Mouse (Mus musculus) kidney, embryonic 15.5 days (tissue): ENCODE results near the gene Synpo2l. TPM values are rescaled to one million over a fixed set of nuclear protein-coding genes. Genes with fewer than 3 reads are reported as not detected.

Source experiments
- ATAC-seq: fragments of 200-750 bp; cut with Nextera tagmentation; replicated peaks from 2 replicates; pipeline ENCODE4 v1.8.0; 2017; ENCODE audit warnings: moderate TSS enrichment; ENCODE audit not compliant: low FRiP score
- H3K27ac ChIP-seq: fragments of 300-500 bp; sonication (generic); 2 replicates; pipeline ENCODE4 v1.5.1; 2015; ENCODE audit warnings: mild to moderate bottlenecking, inconsistent platforms
- H3K27me3 ChIP-seq: fragments of 300-500 bp; sonication (generic); 2 replicates; pipeline ENCODE4 v1.6.1; 2015; ENCODE audit warnings: inconsistent platforms
- H3K36me3 ChIP-seq: fragments of 300-500 bp; sonication (generic); 2 replicates; pipeline ENCODE4 v1.6.1; 2015; ENCODE audit warnings: inconsistent platforms
- H3K4me1 ChIP-seq: fragments of 300-500 bp; sonication (generic); 2 replicates; pipeline ENCODE4 v1.6.1; 2015; ENCODE audit warnings: inconsistent platforms
- H3K4me2 ChIP-seq: fragments of 300-500 bp; sonication (generic); 2 replicates; pipeline ENCODE4 v1.6.1; 2015; ENCODE audit warnings: moderate library complexity, mild to moderate bottlenecking, inconsistent platforms
- H3K4me3 ChIP-seq: fragments of 300-500 bp; sonication (generic); replicated peaks from 2 replicates; pipeline ENCODE4 v1.5.1; 2015; ENCODE audit warnings: mild to moderate bottlenecking, inconsistent platforms
- H3K9ac ChIP-seq: fragments of 300-500 bp; sonication (generic); 2 replicates; pipeline ENCODE4 v1.6.1; 2015; ENCODE audit warnings: mild to moderate bottlenecking, inconsistent platforms
- H3K9me3 ChIP-seq: fragments of 300-500 bp; sonication (generic); replicated peaks from 2 replicates; pipeline ENCODE4 v1.6.1; 2016; ENCODE audit warnings: inconsistent platforms
- WGBS: fragments of 180-500 bp; shearing (Covaris S2); methylation state at CpG from one replicate; pipeline ENCODE4 v1.1.7; 2015; ENCODE audit warnings: mixed read lengths; 5-methylcytosine and 5-hydroxymethylcytosine counted together
- polyA plus RNA-seq: library from polyadenylated mRNA; unstranded; fragments of >200 nt; fragmentation: Nextera tagmentation; extraction: Ambion mirVana; gene quantifications from 2 replicates; pipeline ENCODE4 v1.2.1, GENCODE M21; 2015

Gene Synpo2l
- polyA plus RNA-seq, 1 experiment from 2014 or later = 2.2 TPM

DNA sequence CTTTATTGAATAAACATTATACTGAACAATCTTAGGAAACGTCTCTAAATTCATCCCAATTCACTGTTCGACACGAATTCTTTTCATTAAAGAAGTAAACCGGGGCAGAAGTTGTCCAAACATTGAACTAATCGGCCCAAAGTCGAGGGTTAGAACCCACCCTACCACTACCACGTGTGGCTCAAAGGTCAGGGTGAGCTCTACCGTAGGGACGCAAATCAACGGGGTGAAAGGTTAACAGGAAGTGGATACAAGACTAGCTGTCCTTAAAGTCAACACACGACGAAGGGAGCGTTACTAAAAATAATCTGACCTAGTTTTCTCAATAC lies 5.5 kb upstream of the Synpo2l start:
- 12% methylated on average over 13 of the region's 13 CpGs for WGBS
- peak overlapping the region; percentile 98 for H3K27ac ChIP-seq

DNA sequence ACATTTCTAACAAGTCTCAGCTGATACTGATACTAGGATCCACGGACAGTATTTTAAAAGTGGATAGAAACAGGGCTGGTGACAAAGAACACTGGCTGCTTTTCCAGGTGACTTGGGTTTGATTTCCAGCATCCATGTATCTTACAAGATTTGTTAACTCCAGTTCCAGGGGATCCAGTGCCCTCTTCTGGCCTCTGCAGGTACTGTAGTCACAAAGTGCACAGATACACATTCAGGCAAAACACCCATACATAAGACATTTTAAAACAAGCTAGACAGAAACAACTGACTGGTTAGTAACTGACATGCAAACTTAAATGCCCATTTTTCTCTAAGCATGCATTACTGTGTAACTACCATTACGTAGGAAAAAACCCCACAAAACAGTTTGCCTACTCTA lies 4.8 kb upstream of the Synpo2l start:
- H3K9me3 ChIP-seq = no peaks in the 10 kb centered on the region
- ATAC-seq = no peak
- H3K27me3 ChIP-seq = peaks cover 8% of the 10 kb centered on the region
- H3K27ac ChIP-seq = no peak overlapping the region; the same call in 1 of the 2 replicates
- H3K9ac ChIP-seq = no peak overlapping the region
- H3K4me3 ChIP-seq = 0 out of 2 replicates have a peak overlapping the region, but pooled peaks have one; percentile 8
- H3K36me3 ChIP-seq = peaks cover 24% of the 10 kb centered on the region
- 92% methylated on average over 2 of the region's 2 CpGs for WGBS
- H3K4me2 ChIP-seq = peak overlapping the region; percentile 70; the same call in 1 of the 2 replicates
- peaks cover 14% of the 10 kb centered on the region for H3K4me1 ChIP-seq

More for the DNA sequence above, 5.5 kb upstream of the Synpo2l start:
- peaks cover 31% of the 10 kb centered on the region for H3K36me3 ChIP-seq
- peak; percentile 41; the same call in 1 of the 2 replicates for ATAC-seq
- H3K9me3 ChIP-seq = no peaks in the 10 kb centered on the region
- H3K4me1 ChIP-seq = peaks cover 14% of the 10 kb centered on the region
- H3K27me3 ChIP-seq = peaks cover 8% of the 10 kb centered on the region
- H3K9ac ChIP-seq = 0 out of 2 replicates have a peak overlapping the region, but pooled peaks have one; percentile 23
- peak overlapping the region; percentile 72 for H3K4me3 ChIP-seq
- peak overlapping the region; percentile 70 for H3K4me2 ChIP-seq

GRCm38 (mm10) chr14:20667469-20667868 lies 685 bp downstream of the Synpo2l start:
- Histone ChIP-seq H3K4me1 (peaks cover under 1% of the 10 kb centered on the region), H3K9me3 (no peaks in the 10 kb centered on the region), H3K9ac (no peak overlapping the region), H3K27ac (no peak overlapping the region), H3K36me3 (no peaks in the 10 kb centered on the region), H3K4me3 (no peak overlapping the region), H3K4me2 (no peak overlapping the region), H3K27me3 (peaks cover 23% of the 10 kb centered on the region)
- no peak for ATAC-seq
- 75% methylated on average over 1 of the region's 1 CpGs for WGBS

DNA sequence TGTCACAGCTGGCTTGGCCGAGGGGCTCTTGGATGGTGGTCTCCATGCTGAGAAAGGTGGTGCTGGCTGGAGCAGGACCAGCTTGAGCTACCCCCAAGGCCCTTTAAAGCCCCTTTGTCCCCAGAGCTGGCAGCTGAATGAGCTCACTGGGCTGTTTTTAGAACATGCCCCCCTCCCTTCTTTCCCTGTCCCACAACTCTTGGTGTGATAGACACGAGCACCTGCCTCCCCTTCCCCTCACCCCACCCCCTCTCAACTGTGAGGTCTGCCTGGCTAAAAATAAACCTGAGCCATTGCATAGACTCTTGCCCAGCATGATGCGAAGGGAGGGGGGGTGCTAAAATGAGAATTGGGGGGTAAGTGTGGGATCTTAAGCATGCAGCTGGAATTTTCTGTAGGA lies 3.7 kb downstream of the Synpo2l start:
- H3K9ac ChIP-seq = no peak overlapping the region
- WGBS = 52% methylated on average over 3 of the region's 3 CpGs
- no peaks in the 10 kb centered on the region for H3K36me3 ChIP-seq
- H3K27me3 ChIP-seq = peaks cover 21% of the 10 kb centered on the region
- H3K4me1 ChIP-seq = peaks cover 18% of the 10 kb centered on the region
- ATAC-seq = no peak
- no peaks in the 10 kb centered on the region for H3K9me3 ChIP-seq
- H3K27ac ChIP-seq = no peak overlapping the region
- no peak overlapping the region for H3K4me2 ChIP-seq
- no peak overlapping the region for H3K4me3 ChIP-seq

GRCm38 (mm10) chr14:20663601-20664000 lies 4.6 kb downstream of the Synpo2l start:
- no peak for ATAC-seq
- WGBS = 69% methylated on average over 2 of the region's 2 CpGs
- H3K36me3 ChIP-seq = no peaks in the 10 kb centered on the region
- peaks cover 21% of the 10 kb centered on the region for H3K27me3 ChIP-seq
- no peak overlapping the region for H3K9ac ChIP-seq
- H3K4me3 ChIP-seq = no peak overlapping the region
- H3K9me3 ChIP-seq = no peaks in the 10 kb centered on the region
- peaks cover 18% of the 10 kb centered on the region for H3K4me1 ChIP-seq
- H3K27ac ChIP-seq = no peak overlapping the region
- H3K4me2 ChIP-seq = no peak overlapping the region

DNA sequence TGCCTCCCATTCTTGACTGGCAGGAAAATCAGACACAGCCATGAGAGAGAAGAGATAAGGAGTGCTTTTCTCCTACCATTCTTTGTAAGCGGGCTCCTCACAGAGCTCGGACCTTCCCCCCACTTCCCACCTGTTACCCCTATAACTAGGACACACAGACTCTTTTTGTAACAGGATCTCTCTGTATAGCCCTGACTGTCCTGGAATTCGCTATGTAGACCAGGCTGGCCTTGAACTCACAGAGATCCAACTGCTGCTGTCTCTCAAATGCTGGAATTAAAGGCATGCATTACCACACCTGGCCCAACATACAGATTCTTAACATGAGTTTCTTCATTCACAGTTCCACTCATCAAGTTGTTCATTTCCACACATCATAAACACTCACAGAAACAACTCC lies 5.4 kb downstream of the Synpo2l start:
- WGBS = 89% methylated on average over 3 of the region's 3 CpGs
- H3K27ac ChIP-seq = no peak overlapping the region
- no peaks in the 10 kb centered on the region for H3K36me3 ChIP-seq
- H3K9me3 ChIP-seq = no peaks in the 10 kb centered on the region
- H3K4me1 ChIP-seq = peaks cover 18% of the 10 kb centered on the region
- H3K9ac ChIP-seq = no peak overlapping the region
- no peak overlapping the region for H3K4me3 ChIP-seq
- no peak for ATAC-seq
- H3K27me3 ChIP-seq = peaks cover 21% of the 10 kb centered on the region
- H3K4me2 ChIP-seq = peak overlapping the region; percentile 97; the same call in 1 of the 2 replicates

- peak overlapping the region; percentile 97 for H3K4me2 ChIP-seq
- H3K27me3 ChIP-seq = peaks cover 21% of the 10 kb centered on the region
- H3K36me3 ChIP-seq = no peaks in the 10 kb centered on the region
- H3K9me3 ChIP-seq = no peaks in the 10 kb centered on the region
- 10% methylated on average over 19 of the region's 19 CpGs for WGBS
- H3K4me3 ChIP-seq = peak overlapping the region; percentile 75
- peak; percentile 40 for ATAC-seq
- H3K27ac ChIP-seq = peak overlapping the region; percentile 95
- H3K9ac ChIP-seq = peak overlapping the region; percentile 69
- H3K4me1 ChIP-seq = peaks cover 18% of the 10 kb centered on the region
These were observed 6.4 kb downstream of the Synpo2l start for GRCm38 (mm10) chr14:20661661-20662331.

GRCm38 (mm10) chr14:20660827-20661660 lies 7.1 kb downstream of the Synpo2l start:
- H3K27me3 ChIP-seq = peaks cover 14% of the 10 kb centered on the region
- ATAC-seq = peak; percentile 82
- H3K9ac ChIP-seq = peak overlapping the region; percentile 69
- WGBS = under 1% methylated on average over 52 of the region's 52 CpGs
- H3K9me3 ChIP-seq = no peaks in the 10 kb centered on the region
- peaks cover 25% of the 10 kb centered on the region for H3K4me1 ChIP-seq
- peak overlapping the region; percentile 95 for H3K27ac ChIP-seq
- peak overlapping the region; percentile 97 for H3K4me2 ChIP-seq
- H3K4me3 ChIP-seq = peak overlapping the region; percentile 75
- H3K36me3 ChIP-seq = no peaks in the 10 kb centered on the region

DNA sequence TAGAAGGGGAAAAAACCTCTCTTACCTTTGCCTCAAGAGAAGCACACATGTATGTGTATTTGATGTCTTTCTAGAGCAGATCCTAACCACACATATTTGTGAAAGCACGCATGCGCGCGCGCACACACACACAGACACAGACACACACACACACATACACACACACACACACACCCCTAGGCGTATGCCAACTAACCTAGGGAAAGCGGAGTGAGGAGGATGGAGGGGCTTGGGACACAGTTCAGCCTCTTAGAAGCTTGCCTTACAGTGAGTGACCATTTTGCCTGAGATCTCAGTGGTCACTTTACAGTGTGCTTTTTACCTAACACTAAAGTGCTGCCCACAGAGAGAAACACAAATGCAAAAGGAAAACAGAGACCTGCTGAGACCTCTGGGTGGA lies 8.5 kb downstream of the Synpo2l start:
- peaks cover 11% of the 10 kb centered on the region for H3K27me3 ChIP-seq
- 95% methylated on average over 7 of the region's 7 CpGs for WGBS
- ATAC-seq = no peak

GRCm38 (mm10) chr14:20658902-20659301 lies 9.3 kb downstream of the Synpo2l start:
- 87% methylated on average over 6 of the region's 6 CpGs for WGBS
- Histone ChIP-seq H3K27me3 (peaks cover 11% of the 10 kb centered on the region), H3K9me3 (no peaks in the 10 kb centered on the region), H3K9ac (no peak overlapping the region), H3K4me1 (peaks cover 34% of the 10 kb centered on the region), H3K4me3 (no peak overlapping the region), H3K27ac (no peak overlapping the region), H3K4me2 (no peak overlapping the region), H3K36me3 (no peaks in the 10 kb centered on the region)
- no peak for ATAC-seq

More for the DNA sequence above, 8.5 kb downstream of the Synpo2l start:
- H3K27ac ChIP-seq = no peak overlapping the region
- H3K4me1 ChIP-seq = peaks cover 34% of the 10 kb centered on the region
- no peaks in the 10 kb centered on the region for H3K36me3 ChIP-seq
- no peak overlapping the region for H3K4me3 ChIP-seq
- no peak overlapping the region for H3K4me2 ChIP-seq
- H3K9me3 ChIP-seq = no peaks in the 10 kb centered on the region
- no peak overlapping the region for H3K9ac ChIP-seq

DNA sequence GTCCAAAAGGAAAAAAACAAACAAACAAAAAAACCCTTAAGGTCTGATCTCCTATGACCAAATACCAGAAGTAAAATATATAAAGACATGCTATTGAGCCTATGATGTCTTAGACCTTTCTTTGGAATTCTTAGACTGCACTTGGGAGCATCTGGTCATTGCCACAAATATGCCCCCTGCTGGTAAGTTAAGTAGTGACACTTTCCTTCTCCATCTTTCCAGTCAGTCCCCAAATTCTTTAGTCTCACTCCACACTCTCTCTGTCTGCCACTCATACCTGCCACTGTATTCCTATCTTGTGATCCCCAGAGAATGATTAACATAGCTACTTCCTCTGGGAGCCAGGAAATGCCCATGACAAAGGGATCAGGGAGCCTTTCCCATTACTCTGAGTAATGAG lies 9.8 kb downstream of the Synpo2l start:
- Histone ChIP-seq H3K4me1 (peaks cover 34% of the 10 kb centered on the region), H3K4me3 (no peak overlapping the region)
- ATAC-seq = no peak

GRCm38 (mm10) chr14:20656361-20656760 lies 11.8 kb downstream of the Synpo2l start, which contains the start of gene Myoz1:
TSS of gene Myoz1 (minus strand) at chr14:20656540.
- Histone ChIP-seq H3K4me1 (peaks cover 27% of the 10 kb centered on the region), H3K4me2 (no peak within 1 kb of the TSS), H3K9me3 (no peaks in the 10 kb centered on the region), H3K9ac (no peak within 1 kb of the TSS), H3K36me3 (no peaks in the 10 kb centered on the region), H3K27me3 (no peaks in the 10 kb centered on the region), H3K27ac (no peak within 1 kb of the TSS), H3K4me3 (no peak within 1 kb of the TSS)
- WGBS = 28% methylated on average over 11 of the region's 11 CpGs
- ATAC-seq = no peak

More for the DNA sequence above, 9.8 kb downstream of the Synpo2l start:
- Histone ChIP-seq H3K9me3 (no peaks in the 10 kb centered on the region), H3K9ac (no peak overlapping the region), H3K27ac (no peak overlapping the region), H3K4me2 (no peak overlapping the region), H3K36me3 (no peaks in the 10 kb centered on the region), H3K27me3 (peaks cover 11% of the 10 kb centered on the region)
